Mouse (Mus musculus) forebrain, embryonic 16.5 days (tissue): ENCODE measurements around the gene Klhl42. TPM values are rescaled to one million over a fixed set of nuclear protein-coding genes. Genes with fewer than 3 reads are reported as not detected.

ENCODE experiments used
- ATAC-seq: fragments of 200-750 bp; cut with Nextera tagmentation; 2 replicates; pipeline ENCODE4 v1.8.0; 2017; ENCODE audit warnings: mild to moderate bottlenecking, moderate library complexity
- H3K27ac ChIP-seq: fragments of 300-500 bp; sonication (generic); 2 replicates; pipeline ENCODE4 v1.5.1; 2014; ENCODE audit warnings: low read length, control low read depth
- H3K27me3 ChIP-seq: fragments of 300-500 bp; sonication (generic); replicated peaks from 2 replicates; pipeline ENCODE4 v1.6.1; 2014; ENCODE audit warnings: low read length; ENCODE audit not compliant: control insufficient read depth, insufficient read depth
- H3K36me3 ChIP-seq: fragments of 300-500 bp; sonication (generic); 2 replicates; pipeline ENCODE4 v1.6.1; 2014; ENCODE audit not compliant: control insufficient read depth, insufficient read depth
- H3K4me1 ChIP-seq: fragments of 300-500 bp; sonication (generic); replicated peaks from 2 replicates; pipeline ENCODE4 v1.6.1; 2014; ENCODE audit warnings: low read length; ENCODE audit not compliant: control insufficient read depth, insufficient read depth
- H3K4me2 ChIP-seq: fragments of 300-500 bp; sonication (generic); 2 replicates; pipeline ENCODE4 v1.6.1; 2014; ENCODE audit warnings: mild to moderate bottlenecking, low read length, control low read depth
- H3K4me3 ChIP-seq: fragments of 300-500 bp; sonication (generic); replicated peaks from 2 replicates; pipeline ENCODE4 v1.5.1; 2014; ENCODE audit warnings: mild to moderate bottlenecking, low read length, control low read depth
- H3K9ac ChIP-seq: fragments of 300-500 bp; sonication (generic); replicated peaks from 2 replicates; pipeline ENCODE4 v1.6.1; 2014; ENCODE audit warnings: low read depth, low read length, control low read depth
- H3K9me3 ChIP-seq: fragments of 300-500 bp; sonication (generic); 2 replicates; pipeline ENCODE4 v1.6.1; 2016; ENCODE audit warnings: low read length; ENCODE audit not compliant: control insufficient read depth
- WGBS: fragments of 180-500 bp; shearing (Covaris S2); extraction: QIAGEN DNeasy Blood & Tissue Kit; methylation state at CpG from one replicate; pipeline ENCODE4 v1.1.7; 2014; 5-methylcytosine and 5-hydroxymethylcytosine counted together
- polyA plus RNA-seq: library from polyadenylated mRNA; unstranded; fragments of >200 nt; fragmentation: Nextera tagmentation; extraction: Ambion mirVana; gene quantifications from 2 replicates; pipeline ENCODE4 v1.2.1, GENCODE M21; 2015

The Klhl42 gene
- polyA plus RNA-seq = 6.5 and 6.8 TPM in 2 replicates

DNA sequence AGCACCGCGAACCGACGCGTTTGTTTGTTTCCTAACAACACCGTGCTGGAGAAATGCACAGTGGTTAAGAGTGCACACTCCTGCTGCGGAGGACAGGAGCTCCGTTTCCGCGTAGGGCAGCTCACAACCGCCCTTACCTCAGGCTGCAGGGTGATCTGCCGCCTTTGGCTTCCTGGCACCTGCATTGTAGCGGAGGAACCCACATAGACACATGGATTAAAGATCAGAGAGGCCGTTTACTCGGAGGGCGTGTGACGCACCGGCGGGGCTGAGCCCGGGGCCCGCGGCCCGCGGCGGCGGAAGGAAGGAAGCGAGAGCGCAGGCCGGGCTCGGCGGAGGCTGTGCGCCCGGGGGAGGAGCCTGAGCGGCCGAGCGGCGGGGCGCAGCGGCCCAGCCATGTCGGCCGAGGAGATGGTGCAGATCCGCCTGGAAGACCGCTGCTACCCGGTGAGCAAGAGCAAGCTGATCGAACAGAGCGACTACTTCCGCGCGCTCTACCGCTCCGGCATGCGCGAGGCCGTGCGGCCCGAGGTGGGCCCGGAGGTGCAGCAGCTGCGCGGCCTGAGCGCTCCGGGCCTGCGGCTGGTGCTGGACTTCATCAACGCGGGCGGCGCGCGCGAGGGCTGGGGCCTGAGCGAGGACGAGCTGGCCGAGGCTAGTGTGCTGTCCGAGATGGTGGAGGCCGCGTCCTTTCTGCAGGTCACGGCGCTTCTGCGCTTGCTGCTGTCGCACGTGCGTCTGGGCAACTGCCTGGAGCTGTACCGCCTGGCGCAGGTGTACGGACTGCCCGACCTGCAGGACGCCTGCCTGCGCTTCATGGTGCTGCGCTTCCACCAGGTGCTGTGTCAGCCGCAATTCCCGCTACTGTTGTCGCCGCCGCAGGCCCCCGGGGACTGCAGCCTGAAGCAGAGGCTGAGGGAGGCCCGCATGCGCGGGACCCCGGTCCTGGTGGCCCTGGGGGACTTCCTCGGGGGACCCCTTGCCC lies at the start of gene Klhl42:
Gene Klhl42 (plus strand): TSS at position 244 of the 985 bp plus-strand sequence.
- Histone ChIP-seq H3K36me3 (peaks cover 2% of the 10 kb centered on the region; the same call in 1 of the 2 replicates), H3K4me1 (peaks cover 38% of the 10 kb centered on the region), H3K9me3 (no peaks in the 10 kb centered on the region), H3K9ac (peak within 1 kb of the TSS; percentile 98), H3K4me3 (peak within 1 kb of the TSS; percentile 76), H3K27me3 (no peaks in the 10 kb centered on the region), H3K4me2 (peak within 1 kb of the TSS; percentile 86), H3K27ac (peak within 1 kb of the TSS; percentile 86)
- WGBS = under 1% methylated on average over 98 of the region's 99 CpGs
- peak; percentile 91 for ATAC-seq

- Histone ChIP-seq H3K36me3 (peaks cover 3% of the 10 kb centered on the region; the same call in 1 of the 2 replicates), H3K27me3 (no peaks in the 10 kb centered on the region), H3K4me3 (peak within 1 kb of the TSS; percentile 77), H3K9ac (peak within 1 kb of the TSS; percentile 94), H3K4me2 (peak within 1 kb of the TSS; percentile 66), H3K27ac (peak within 1 kb of the TSS; percentile 82), H3K9me3 (no peaks in the 10 kb centered on the region), H3K4me1 (peaks cover 11% of the 10 kb centered on the region)
- ATAC-seq = peak; percentile 99
- WGBS = 3% methylated on average over 66 of the region's 66 CpGs
Measured at GRCm38 (mm10) chr6:147042291-147043290, 48.6 kb upstream of the Klhl42 start, which contains the start of gene Mrps35. TSS of gene Mrps35 (plus strand) at chr6:147042764.

DNA sequence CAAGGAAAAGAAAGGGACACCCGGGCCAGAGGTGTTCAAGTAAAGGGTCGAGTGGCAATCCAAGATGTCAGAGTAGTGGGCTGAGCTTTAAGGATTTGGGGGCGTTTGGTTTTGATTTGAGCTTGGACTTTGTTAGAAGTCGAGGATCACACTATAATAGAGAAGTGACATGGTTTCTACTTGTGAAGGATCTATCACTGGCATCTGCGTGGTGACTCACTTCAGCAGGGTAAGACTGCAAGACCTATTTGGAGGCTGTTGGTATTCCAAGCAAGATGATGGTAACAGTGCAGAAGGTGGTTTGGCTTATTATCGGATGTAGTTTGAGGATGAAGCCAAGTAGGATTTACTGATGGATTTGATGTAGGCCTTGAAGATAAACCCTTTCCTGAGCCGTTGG lies 47.5 kb upstream of the Klhl42 start:
- Histone ChIP-seq H3K4me2 (peak overlapping the region; percentile 66), H3K36me3 (peaks cover 7% of the 10 kb centered on the region; the same call in 1 of the 2 replicates), H3K4me1 (peaks cover 11% of the 10 kb centered on the region), H3K27me3 (no peaks in the 10 kb centered on the region), H3K9me3 (no peaks in the 10 kb centered on the region), H3K9ac (peak overlapping the region; percentile 94), H3K27ac (no peak overlapping the region), H3K4me3 (peak overlapping the region; percentile 77)
- no peak for ATAC-seq
- 50% methylated on average over 7 of the region's 7 CpGs for WGBS

- WGBS = 96% methylated on average over 13 of the region's 13 CpGs
- Histone ChIP-seq H3K27ac (no peak overlapping the region), H3K27me3 (no peaks in the 10 kb centered on the region), H3K36me3 (peaks cover 19% of the 10 kb centered on the region), H3K4me2 (no peak overlapping the region), H3K4me1 (peaks cover 1% of the 10 kb centered on the region), H3K4me3 (no peak overlapping the region), H3K9ac (no peak overlapping the region), H3K9me3 (no peaks in the 10 kb centered on the region)
- no peak for ATAC-seq
Measured at GRCm38 (mm10) chr6:147049239-147049805, 41.9 kb upstream of the Klhl42 start.

DNA sequence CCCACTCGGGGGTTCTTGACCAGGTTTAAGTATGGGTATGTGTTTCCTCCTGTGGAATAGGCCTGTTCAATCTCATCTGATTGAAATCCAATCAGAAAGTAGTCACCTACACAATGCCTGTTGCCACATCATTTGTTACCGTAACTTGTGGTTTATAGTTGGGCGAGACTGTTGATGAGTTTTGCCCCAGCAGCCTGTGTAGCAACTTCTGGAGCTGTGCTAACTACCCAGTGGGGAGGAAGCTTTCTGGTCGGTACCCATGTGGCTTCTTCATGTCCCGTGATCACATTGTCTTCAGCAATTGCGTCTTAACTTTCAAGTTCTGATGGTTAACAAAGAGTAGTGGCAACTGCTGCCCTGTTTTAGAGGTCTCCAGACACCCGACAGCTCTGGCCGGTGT lies 39.5 kb upstream of the Klhl42 start:
- WGBS = 96% methylated on average over 8 of the region's 8 CpGs
- Histone ChIP-seq H3K27me3 (no peaks in the 10 kb centered on the region), H3K9me3 (no peaks in the 10 kb centered on the region), H3K4me2 (no peak overlapping the region), H3K27ac (no peak overlapping the region), H3K36me3 (peaks cover 17% of the 10 kb centered on the region), H3K4me3 (no peak overlapping the region), H3K9ac (no peak overlapping the region), H3K4me1 (peaks cover 10% of the 10 kb centered on the region; the same call in 1 of the 2 replicates)
- ATAC-seq = no peak

DNA sequence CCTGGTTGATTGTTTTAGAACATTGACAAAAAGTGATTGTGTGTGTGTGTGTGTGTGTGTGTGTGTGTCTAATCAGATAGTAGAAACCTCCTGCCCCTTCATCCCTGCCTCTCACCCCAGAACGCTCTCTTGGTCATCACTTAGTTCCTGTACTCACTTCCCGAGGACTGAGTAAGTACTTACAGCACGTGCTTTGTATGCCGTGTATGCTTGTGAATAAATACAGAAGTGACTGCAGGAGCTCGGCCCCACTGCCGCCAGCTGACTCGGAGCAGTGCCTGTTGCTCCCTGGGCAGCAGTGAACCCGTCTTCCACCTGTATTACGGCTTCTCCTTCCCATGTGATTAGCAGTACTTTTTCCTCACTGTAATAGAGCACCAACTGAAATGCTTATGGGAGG lies 38.7 kb upstream of the Klhl42 start:
- H3K4me1 ChIP-seq = peaks cover 10% of the 10 kb centered on the region; the same call in 1 of the 2 replicates
- 92% methylated on average over 9 of the region's 9 CpGs for WGBS
- H3K9me3 ChIP-seq = no peaks in the 10 kb centered on the region
- no peak overlapping the region for H3K9ac ChIP-seq
- ATAC-seq = no peak
- H3K4me3 ChIP-seq = no peak overlapping the region
- no peak overlapping the region for H3K27ac ChIP-seq
- H3K27me3 ChIP-seq = no peaks in the 10 kb centered on the region
- no peak overlapping the region for H3K4me2 ChIP-seq
- peaks cover 16% of the 10 kb centered on the region for H3K36me3 ChIP-seq

- Histone ChIP-seq H3K4me1 (peaks cover 10% of the 10 kb centered on the region; the same call in 1 of the 2 replicates), H3K9ac (no peak overlapping the region), H3K9me3 (no peaks in the 10 kb centered on the region), H3K4me3 (no peak overlapping the region), H3K36me3 (peaks cover 11% of the 10 kb centered on the region), H3K4me2 (no peak overlapping the region), H3K27ac (no peak overlapping the region), H3K27me3 (no peaks in the 10 kb centered on the region)
- ATAC-seq = peak; percentile 93
- WGBS = 56% methylated on average over 19 of the region's 19 CpGs
Measured at GRCm38 (mm10) chr6:147053785-147054646, 37.2 kb upstream of the Klhl42 start.

GRCm38 (mm10) chr6:147055374-147055977 lies 35.7 kb upstream of the Klhl42 start:
- Histone ChIP-seq H3K9ac (no peak overlapping the region), H3K4me3 (no peak overlapping the region), H3K27ac (no peak overlapping the region), H3K4me2 (no peak overlapping the region), H3K27me3 (no peaks in the 10 kb centered on the region), H3K4me1 (peaks cover 10% of the 10 kb centered on the region; the same call in 1 of the 2 replicates), H3K9me3 (no peaks in the 10 kb centered on the region), H3K36me3 (peaks cover 7% of the 10 kb centered on the region)
- WGBS = 86% methylated on average over 10 of the region's 10 CpGs
- no peak for ATAC-seq
